Mouse (Mus musculus): ENCODE data around the gene Tent4b.

GRCm38 (mm10) chr8:88207121-88207821 is 8.3 kb downstream of the Tent4b start:
- TF ChIP-seq CTCF (IDR thresholded peaks at IDR 0.05; ENCODE audit: borderline replicate concordance, insufficient read depth, low read length) (no peak), POLR2A (IDR thresholded peaks at IDR 0.05; ENCODE audit: low read depth, low read length) (no peak)
